Mouse (Mus musculus) T-helper 17 cell (primary cell): ENCODE data around the gene Ddx41.

Experiments used
- in situ Hi-C, 2 experiments: fragments of 300-600 bp; cut with MboI, MseI; formaldehyde crosslinking; loops; 1 replicate in 1 of 2; 2 replicates in 1 of 2; pipeline ENCODE4 v1.15.1; 2025; ENCODE audit warnings: high pct_unique_total_duplicates in 2 of 2

The Ddx41 gene

GRCm38 (mm10) chr13:55483071-55483470, 53.4 kb downstream of the Ddx41 start:
- in situ Hi-C loops: no loop called here

DNA sequence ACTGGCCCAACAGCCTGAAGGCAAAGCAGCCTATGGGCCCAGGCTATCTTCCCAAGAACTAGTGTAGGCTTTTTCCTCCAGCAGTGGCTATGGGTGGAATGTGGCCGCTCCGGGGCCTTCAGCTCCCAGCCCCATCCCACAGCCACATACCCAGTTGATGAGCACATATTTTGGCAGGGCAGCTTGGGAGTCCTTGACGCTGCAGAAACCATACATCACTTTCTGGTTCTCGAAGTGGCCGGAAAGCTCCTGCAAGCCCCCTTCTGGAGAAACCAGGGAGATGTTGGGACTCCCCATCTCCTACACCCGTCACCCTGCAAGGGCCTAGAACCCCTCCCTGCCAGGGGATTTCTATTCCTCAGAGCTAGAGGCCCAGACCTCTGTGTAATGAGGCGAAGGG, 53.9 kb downstream of the Ddx41 start:
- in situ Hi-C loops: no loop called here
